Mouse (Mus musculus) cerebellum, postnatal 14 days (tissue): ENCODE measurements at regions not wholly inside any gene's neighbourhood (a gene's known extent, or its start where the extent isn't known, plus 50 kb on each side); places are given as distances from the start of the nearest gene placed in this dataset.
A peak's percentile ranks its signal among the peaks of the same experiment; 100 is the strongest.
"Not testable (repeated sequence)": the region's sequence is repeated elsewhere in the genome, so short reads cannot be mapped to it uniquely, and the experiment has no call there.

Experiments
- DNase-seq, 2 experiments: peaks; one replicate each; pipeline ENCODE4 v3.0.0; 2021; ENCODE audit warnings: mixed read lengths in 2 of 2

DNA sequence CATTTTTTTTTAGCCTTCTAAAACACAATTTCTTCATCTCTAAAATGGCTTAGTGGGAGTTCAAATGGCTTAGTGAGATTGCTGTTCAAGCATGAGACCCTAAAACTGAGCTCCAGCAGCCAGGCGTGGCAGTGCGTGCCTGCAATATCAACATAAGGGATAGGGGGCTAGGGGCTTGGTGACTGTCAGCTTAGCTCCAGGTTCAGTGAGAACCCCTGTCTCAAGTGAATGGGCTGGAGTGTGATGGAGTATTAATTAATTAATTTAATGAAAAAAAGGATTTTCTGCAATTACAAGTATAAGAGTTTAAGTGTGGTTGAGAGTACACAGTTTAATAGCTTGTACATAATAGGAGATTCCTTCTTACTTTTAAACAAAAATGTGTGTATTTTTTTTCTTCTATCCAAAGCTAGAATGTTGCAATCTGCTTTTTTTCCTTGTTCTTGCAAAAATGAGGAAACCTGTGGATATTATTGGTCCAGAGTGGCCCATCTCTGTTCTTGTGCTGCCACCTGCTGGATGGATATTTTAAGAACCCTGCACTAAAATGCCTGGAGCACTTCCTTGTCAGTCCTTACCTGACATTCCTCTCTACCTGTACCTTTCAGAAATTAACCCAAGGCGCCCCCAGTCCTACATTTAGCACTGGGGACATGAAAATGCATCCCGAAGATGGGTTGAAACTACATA, 54.0 kb upstream of the Usp47 start:
- DNase-seq: peak; percentile 93 to 95

DNA sequence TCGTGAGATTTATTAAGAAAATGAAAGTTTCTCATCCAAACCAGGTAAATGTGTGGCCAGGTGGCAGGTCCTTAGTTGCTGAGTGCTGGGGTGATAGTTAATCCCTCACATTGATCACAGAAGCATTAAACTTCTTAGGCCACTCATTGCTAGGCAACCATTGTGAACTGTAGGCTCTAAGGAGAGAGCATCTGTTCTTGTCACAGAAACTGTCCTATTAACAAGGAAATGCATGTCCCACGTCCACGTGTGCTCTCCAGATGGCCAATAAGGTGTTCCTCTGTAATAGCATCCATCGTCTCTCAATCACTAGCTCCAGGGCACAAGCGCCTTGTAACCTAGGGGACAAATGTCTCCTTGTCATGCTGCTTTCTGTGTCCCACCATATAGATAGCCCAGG, 55.0 kb upstream of the Usp47 start:
- DNase-seq: no peak

DNA sequence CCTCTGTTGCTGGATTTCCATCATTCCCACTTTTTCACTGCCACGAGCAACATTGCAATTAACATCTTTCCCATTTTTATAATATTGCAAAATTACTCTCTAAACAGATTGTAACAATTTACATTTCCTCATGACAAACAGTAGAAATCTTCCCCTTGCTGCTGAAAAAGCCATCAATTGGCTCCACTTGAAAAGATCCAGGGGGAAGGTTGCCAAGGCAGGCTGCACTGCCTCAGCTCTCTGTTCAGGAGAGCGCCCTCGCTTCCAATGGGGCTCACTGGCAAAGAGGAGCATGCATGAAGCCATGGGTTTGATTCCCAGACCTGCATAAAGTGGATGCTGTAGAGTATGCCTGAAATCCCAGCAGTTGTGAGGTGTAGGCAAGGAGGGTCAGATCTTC, 56.6 kb upstream of the Usp47 start:
- DNase-seq: no peak

GRCm38 (mm10) chr7:111963969-111964368, 59.3 kb upstream of the Usp47 start:
- no peak for DNase-seq

- no peak for DNase-seq
Observed at GRCm38 (mm10) chr7:111959977-111960376, 63.3 kb upstream of the Usp47 start.

DNA sequence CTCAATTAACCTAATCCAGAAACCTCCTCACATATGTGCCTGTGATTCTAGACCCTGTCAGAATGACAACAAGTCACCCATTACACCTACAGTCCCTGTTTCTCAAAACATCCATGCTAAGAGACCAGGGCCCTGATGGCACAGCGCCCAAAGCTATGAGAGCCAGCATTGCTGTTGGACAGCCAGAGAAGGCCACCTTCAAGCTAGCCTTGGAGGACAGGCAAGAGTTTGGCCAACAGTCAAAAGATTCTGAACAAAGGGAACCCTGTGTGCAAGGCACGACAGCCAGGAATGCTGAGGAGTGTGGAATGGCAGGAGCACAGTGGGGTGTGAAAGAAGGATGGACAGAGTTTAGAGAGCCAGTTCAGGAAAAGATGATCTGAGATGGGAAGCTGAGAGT, 66.6 kb upstream of the Usp47 start:
- DNase-seq: peak; percentile 30

- DNase-seq: no peak
Observed at GRCm38 (mm10) chr7:111939631-111940030, 83.7 kb upstream of the Usp47 start.

DNA sequence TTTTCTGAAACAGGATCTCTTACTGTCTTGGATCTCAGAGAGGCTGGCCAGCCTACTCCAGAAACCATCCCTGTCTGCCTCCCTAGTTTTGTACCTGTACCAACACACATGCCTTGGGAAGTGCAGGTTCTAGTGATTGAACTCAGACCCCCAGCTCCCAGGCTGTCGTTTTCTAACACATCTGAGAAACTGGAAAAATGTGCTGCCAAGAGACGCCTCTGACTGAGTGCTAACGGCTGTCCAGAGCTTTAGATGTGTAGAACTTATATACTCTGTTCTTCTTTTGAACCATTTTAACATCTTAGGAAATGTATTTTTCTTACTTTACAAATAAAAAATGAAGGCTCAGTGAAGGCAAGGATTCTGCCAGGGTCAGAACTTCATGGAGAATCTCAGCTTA, 85.8 kb upstream of the Usp47 start:
- no peak for DNase-seq

- DNase-seq: no peak
Observed at GRCm38 (mm10) chr7:111937102-111937501, 86.2 kb upstream of the Usp47 start.

GRCm38 (mm10) chr7:111932725-111933124, 90.6 kb upstream of the Usp47 start:
- no peak for DNase-seq

DNA sequence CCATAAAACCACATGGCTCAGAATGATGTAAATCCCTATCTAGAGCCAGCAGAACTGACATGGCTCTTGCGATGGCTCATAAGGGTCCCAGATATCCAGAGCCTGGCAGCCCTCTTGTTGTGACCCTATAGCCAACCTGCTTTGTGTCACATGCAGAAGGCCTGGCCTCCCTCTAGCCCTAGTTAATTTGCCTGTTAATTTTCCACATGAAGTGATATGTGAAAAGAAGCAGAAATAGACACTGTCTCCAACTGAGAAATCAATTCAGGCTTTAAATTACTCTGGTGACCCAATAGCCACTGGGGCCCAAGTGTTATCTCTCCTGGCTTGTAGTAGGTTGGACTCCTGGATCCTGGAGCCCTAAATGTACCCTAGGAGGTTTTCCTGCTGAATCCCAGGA, 103.3 kb upstream of the Usp47 start:
- DNase-seq: no peak

DNA sequence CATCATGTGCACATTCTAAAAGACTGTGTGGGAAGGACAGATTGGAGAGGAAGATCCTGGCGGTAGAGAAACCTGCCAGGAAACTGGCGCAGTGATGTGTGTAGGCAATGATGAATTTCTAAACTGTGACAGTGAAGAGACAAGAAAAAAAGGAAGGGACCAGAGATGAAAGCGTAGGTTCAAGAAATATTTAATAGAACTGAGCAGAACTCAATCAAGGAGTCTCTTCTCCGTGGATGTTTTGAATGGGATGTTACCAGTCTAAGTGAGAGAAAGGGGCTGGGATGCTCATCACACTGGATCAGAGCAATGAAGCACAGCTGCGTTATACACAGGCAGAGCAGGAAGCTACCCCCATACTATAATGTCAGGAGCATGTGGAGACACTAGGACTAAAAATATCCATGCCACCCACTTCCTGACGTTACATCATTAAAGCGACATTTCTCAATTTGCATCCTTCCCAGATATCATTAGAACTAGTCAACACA, 119.5 kb upstream of the Usp47 start:
- no peak for DNase-seq

- peak; percentile 5 to 14 for DNase-seq
Observed at GRCm38 (mm10) chr7:111897016-111897415, 117.2 kb upstream of the Galnt18 start.

GRCm38 (mm10) chr7:111896255-111896654, 116.5 kb upstream of the Galnt18 start:
- DNase-seq: peak; percentile 91 to 95

GRCm38 (mm10) chr7:111882991-111883390, 103.2 kb upstream of the Galnt18 start:
- no peak for DNase-seq

GRCm38 (mm10) chr7:111880067-111880675, 100.4 kb upstream of the Galnt18 start:
- no peak for DNase-seq

GRCm38 (mm10) chr7:111877591-111877990, 97.8 kb upstream of the Galnt18 start:
- no peak for DNase-seq

GRCm38 (mm10) chr7:111875949-111876348, 96.2 kb upstream of the Galnt18 start:
- DNase-seq: no peak

DNA sequence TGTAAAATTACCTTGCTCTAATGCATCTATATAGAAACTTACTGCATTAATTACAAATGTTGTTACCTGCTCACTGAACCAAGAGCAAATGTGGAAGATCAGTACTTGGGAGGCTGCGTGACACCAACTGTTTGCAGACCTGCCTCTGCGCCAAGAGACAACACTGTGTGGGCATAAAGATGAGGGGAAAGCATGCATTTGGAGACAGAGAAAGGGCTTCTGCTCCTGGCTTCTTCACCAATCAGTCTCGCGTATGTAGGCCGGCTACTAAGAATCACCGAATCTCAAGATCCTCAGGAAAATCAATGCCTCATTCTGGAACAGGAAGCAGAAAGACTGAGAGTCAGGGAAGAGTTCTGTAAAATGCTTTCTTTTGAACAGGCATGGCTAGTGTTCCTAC, 89.6 kb upstream of the Galnt18 start:
- DNase-seq: no peak

GRCm38 (mm10) chr7:111863035-111863434, 83.3 kb upstream of the Galnt18 start:
- DNase-seq: no peak

GRCm38 (mm10) chr7:111858291-111858690, 78.5 kb upstream of the Galnt18 start:
- not testable (repeated sequence) for DNase-seq

DNA sequence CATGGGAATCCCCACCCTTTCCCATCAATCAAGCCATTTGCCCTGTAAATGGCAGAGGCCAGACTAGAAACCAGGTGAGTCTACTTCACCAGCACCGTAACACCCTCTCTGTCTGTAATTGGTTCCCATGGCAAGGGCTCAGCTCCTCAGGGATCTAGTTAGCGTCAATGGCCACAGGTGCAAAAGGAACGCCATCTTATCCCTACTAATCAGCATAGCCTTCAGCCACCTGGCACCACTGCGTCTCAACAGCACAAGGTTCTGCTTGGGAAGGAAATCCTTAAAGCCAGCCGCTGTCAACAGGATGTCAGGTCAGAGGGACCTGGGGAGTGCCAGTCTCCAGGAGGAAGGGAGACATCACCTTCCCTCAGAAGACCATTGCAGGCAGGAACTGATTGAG, 77.2 kb upstream of the Galnt18 start:
- DNase-seq: peak in 1 of 2 experiments; percentile 7

GRCm38 (mm10) chr7:111855309-111855708, 75.5 kb upstream of the Galnt18 start:
- no peak for DNase-seq

GRCm38 (mm10) chr7:111846417-111846816, 66.6 kb upstream of the Galnt18 start:
- DNase-seq: no peak

GRCm38 (mm10) chr7:111843715-111844114, 63.9 kb upstream of the Galnt18 start:
- no peak for DNase-seq
